Mouse (Mus musculus) limb, embryonic 11.5 days (tissue): ENCODE data around the gene Lhfpl2. TPM values are rescaled to one million over a fixed set of nuclear protein-coding genes. Genes with fewer than 3 reads are reported as not detected.

Experiments
- ATAC-seq: fragments of 200-750 bp; cut with Nextera tagmentation; 2 replicates; pipeline ENCODE4 v1.8.0; 2017; ENCODE audit warnings: low read depth; ENCODE audit not compliant: insufficient number of reproducible peaks, low FRiP score, low TSS enrichment
- DNase-seq: peaks from one replicate; pipeline ENCODE4 v3.0.0-alpha.2; 2015; ENCODE audit warnings: low spot score
- H3K27ac ChIP-seq: fragments of 300-500 bp; sonication (generic); replicated peaks from 2 replicates; pipeline ENCODE4 v1.5.1; 2014; ENCODE audit warnings: low read depth, mild to moderate bottlenecking, low read length
- H3K27me3 ChIP-seq: fragments of 300-500 bp; sonication (generic); 2 replicates; pipeline ENCODE4 v1.6.1; 2014; ENCODE audit warnings: mild to moderate bottlenecking, low read length, mixed read lengths; ENCODE audit not compliant: control insufficient read depth, insufficient read depth
- H3K36me3 ChIP-seq: fragments of 300-500 bp; sonication (generic); 2 replicates; pipeline ENCODE4 v1.6.1; 2014; ENCODE audit warnings: mild to moderate bottlenecking, low read length, moderate library complexity, mixed read lengths; ENCODE audit not compliant: control insufficient read depth, insufficient read depth
- H3K4me1 ChIP-seq: fragments of 300-500 bp; sonication (generic); 2 replicates; pipeline ENCODE4 v1.6.1; 2014; ENCODE audit warnings: low read length, mixed read lengths; ENCODE audit not compliant: control insufficient read depth, insufficient read depth
- H3K4me2 ChIP-seq: fragments of 300-500 bp; sonication (generic); 2 replicates; pipeline ENCODE4 v1.6.1; 2014; ENCODE audit warnings: low read depth, mild to moderate bottlenecking, moderate library complexity; ENCODE audit not compliant: severe bottlenecking
- H3K4me3 ChIP-seq: fragments of 300-500 bp; sonication (generic); 2 replicates; pipeline ENCODE4 v1.5.1; 2014; ENCODE audit warnings: low read depth, low read length
- H3K9ac ChIP-seq: fragments of 300-500 bp; sonication (generic); 2 replicates; pipeline ENCODE4 v1.6.1; 2014; ENCODE audit warnings: mild to moderate bottlenecking, low read length
- H3K9me3 ChIP-seq: fragments of 300-500 bp; sonication (generic); 2 replicates; pipeline ENCODE4 v1.6.1; 2016; ENCODE audit warnings: low read length; ENCODE audit not compliant: control insufficient read depth
- WGBS: fragments of 180-500 bp; shearing (Covaris S2); extraction: QIAGEN DNeasy Blood & Tissue Kit; methylation state at CpG from one replicate; pipeline ENCODE4 v1.1.7; 2014; 5-methylcytosine and 5-hydroxymethylcytosine counted together
- polyA plus RNA-seq: library from polyadenylated mRNA; unstranded; fragments of >200 nt; fragmentation: Nextera tagmentation; extraction: Ambion mirVana; gene quantifications from 2 replicates; pipeline ENCODE4 v1.2.1, GENCODE M21; 2014

Lhfpl2 gene
- polyA plus RNA-seq, 1 experiment from 2014 or later: 37.4 TPM

GRCm38 (mm10) chr13:94205234-94205633, 147.6 kb downstream of the Lhfpl2 start:
- DNase-seq (peak; percentile 50), ATAC-seq (no peak)
- no peaks in the 10 kb centered on the region for H3K9me3 ChIP-seq
- peaks cover 2% of the 10 kb centered on the region; the same call in 1 of the 2 replicates for H3K36me3 ChIP-seq
- H3K4me2 ChIP-seq: no peak overlapping the region
- no peaks in the 10 kb centered on the region for H3K4me1 ChIP-seq
- no peak overlapping the region for H3K4me3 ChIP-seq
- no peak overlapping the region for H3K9ac ChIP-seq
- no peaks in the 10 kb centered on the region for H3K27me3 ChIP-seq
- H3K27ac ChIP-seq: no peak overlapping the region
- 13% methylated on average over 6 of the region's 6 CpGs for WGBS

- H3K9ac ChIP-seq: no peak overlapping the region
- H3K36me3 ChIP-seq: peaks cover 2% of the 10 kb centered on the region; the same call in 1 of the 2 replicates
- H3K27ac ChIP-seq: no peak overlapping the region
- no peaks in the 10 kb centered on the region for H3K4me1 ChIP-seq
- ATAC-seq (no peak), DNase-seq (no peak)
- 97% methylated on average over 16 of the region's 16 CpGs for WGBS
- no peak overlapping the region for H3K4me2 ChIP-seq
- no peaks in the 10 kb centered on the region for H3K27me3 ChIP-seq
- no peaks in the 10 kb centered on the region for H3K9me3 ChIP-seq
- no peak overlapping the region for H3K4me3 ChIP-seq
Measured at GRCm38 (mm10) chr13:94207973-94208372, 150.4 kb downstream of the Lhfpl2 start.

GRCm38 (mm10) chr13:94208892-94209291, 151.3 kb downstream of the Lhfpl2 start:
- Histone ChIP-seq H3K9ac (no peak overlapping the region), H3K9me3 (no peaks in the 10 kb centered on the region), H3K36me3 (peaks cover 1% of the 10 kb centered on the region; the same call in 1 of the 2 replicates), H3K4me1 (no peaks in the 10 kb centered on the region), H3K27ac (no peak overlapping the region), H3K27me3 (no peaks in the 10 kb centered on the region), H3K4me3 (no peak overlapping the region), H3K4me2 (no peak overlapping the region)
- ATAC-seq: no peak
- DNase-seq: no peak

- Histone ChIP-seq H3K4me3 (no peak overlapping the region), H3K4me2 (no peak overlapping the region), H3K27ac (no peak overlapping the region), H3K36me3 (no peaks in the 10 kb centered on the region; the same call in 1 of the 2 replicates), H3K4me1 (no peaks in the 10 kb centered on the region), H3K9me3 (no peaks in the 10 kb centered on the region), H3K27me3 (no peaks in the 10 kb centered on the region), H3K9ac (no peak overlapping the region)
- DNase-seq (no peak), ATAC-seq (no peak)
- 72% methylated on average over 6 of the region's 6 CpGs for WGBS
Measured at GRCm38 (mm10) chr13:94211236-94212119, 153.9 kb downstream of the Lhfpl2 start.

GRCm38 (mm10) chr13:94212179-94212578, 154.6 kb downstream of the Lhfpl2 start:
- Histone ChIP-seq H3K4me3 (no peak overlapping the region), H3K9me3 (no peaks in the 10 kb centered on the region), H3K36me3 (no peaks in the 10 kb centered on the region; the same call in 1 of the 2 replicates), H3K4me1 (no peaks in the 10 kb centered on the region), H3K27ac (no peak overlapping the region), H3K9ac (no peak overlapping the region), H3K4me2 (no peak overlapping the region), H3K27me3 (no peaks in the 10 kb centered on the region)
- no peak for ATAC-seq
- 90% methylated on average over 2 of the region's 2 CpGs for WGBS
- DNase-seq: no peak

DNA sequence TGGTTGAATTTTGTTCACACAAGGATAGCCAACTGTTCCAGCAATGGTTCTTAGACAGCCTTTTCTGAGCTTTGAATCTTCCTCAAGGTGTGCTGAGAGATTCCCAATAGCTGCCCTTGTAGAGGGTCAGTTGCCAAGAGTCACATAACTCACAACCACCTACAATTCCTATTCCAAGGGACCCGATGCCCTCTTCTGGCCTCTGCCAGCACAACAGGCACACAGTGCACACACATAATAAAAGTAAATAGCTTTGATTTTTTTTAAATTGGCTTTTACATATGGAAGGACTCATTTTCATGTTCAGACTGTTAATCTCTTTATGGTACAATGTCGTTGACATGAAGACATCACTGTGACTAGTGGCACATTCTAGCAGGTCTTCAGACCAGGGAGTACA, 155.1 kb downstream of the Lhfpl2 start:
- Histone ChIP-seq H3K4me1 (no peaks in the 10 kb centered on the region), H3K9ac (no peak overlapping the region), H3K27me3 (no peaks in the 10 kb centered on the region), H3K9me3 (no peaks in the 10 kb centered on the region), H3K36me3 (no peaks in the 10 kb centered on the region; the same call in 1 of the 2 replicates), H3K4me2 (no peak overlapping the region), H3K4me3 (no peak overlapping the region), H3K27ac (no peak overlapping the region)
- WGBS: 77% methylated on average over 2 of the region's 2 CpGs
- DNase-seq: peak; percentile 45
- ATAC-seq: no peak

DNA sequence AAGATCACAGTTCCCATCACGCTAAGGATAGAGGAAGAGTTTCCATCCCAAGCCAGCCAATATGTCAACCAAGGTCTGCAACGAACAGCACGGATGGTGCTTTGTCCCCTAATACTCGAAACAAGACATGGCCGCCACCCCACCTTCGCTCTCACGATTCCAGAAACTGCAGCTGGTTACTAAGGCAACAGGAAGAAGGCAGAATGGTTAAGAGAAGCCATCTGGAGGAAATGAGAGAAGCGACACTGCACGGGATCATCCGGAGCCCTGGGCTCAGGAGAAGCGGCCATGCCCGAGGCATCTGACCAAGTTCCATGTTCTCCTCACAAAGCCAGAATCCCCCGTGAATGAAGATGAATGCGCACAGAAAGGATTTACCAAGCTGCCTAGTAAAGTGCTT, 166.0 kb downstream of the Lhfpl2 start:
- Histone ChIP-seq H3K4me3 (no peak overlapping the region), H3K9me3 (no peaks in the 10 kb centered on the region), H3K27me3 (no peaks in the 10 kb centered on the region), H3K4me1 (no peaks in the 10 kb centered on the region), H3K36me3 (peaks cover 4% of the 10 kb centered on the region; the same call in 1 of the 2 replicates), H3K4me2 (no peak overlapping the region), H3K27ac (no peak overlapping the region), H3K9ac (no peak overlapping the region)
- no peak for ATAC-seq
- 72% methylated on average over 14 of the region's 14 CpGs for WGBS
- DNase-seq: no peak

DNA sequence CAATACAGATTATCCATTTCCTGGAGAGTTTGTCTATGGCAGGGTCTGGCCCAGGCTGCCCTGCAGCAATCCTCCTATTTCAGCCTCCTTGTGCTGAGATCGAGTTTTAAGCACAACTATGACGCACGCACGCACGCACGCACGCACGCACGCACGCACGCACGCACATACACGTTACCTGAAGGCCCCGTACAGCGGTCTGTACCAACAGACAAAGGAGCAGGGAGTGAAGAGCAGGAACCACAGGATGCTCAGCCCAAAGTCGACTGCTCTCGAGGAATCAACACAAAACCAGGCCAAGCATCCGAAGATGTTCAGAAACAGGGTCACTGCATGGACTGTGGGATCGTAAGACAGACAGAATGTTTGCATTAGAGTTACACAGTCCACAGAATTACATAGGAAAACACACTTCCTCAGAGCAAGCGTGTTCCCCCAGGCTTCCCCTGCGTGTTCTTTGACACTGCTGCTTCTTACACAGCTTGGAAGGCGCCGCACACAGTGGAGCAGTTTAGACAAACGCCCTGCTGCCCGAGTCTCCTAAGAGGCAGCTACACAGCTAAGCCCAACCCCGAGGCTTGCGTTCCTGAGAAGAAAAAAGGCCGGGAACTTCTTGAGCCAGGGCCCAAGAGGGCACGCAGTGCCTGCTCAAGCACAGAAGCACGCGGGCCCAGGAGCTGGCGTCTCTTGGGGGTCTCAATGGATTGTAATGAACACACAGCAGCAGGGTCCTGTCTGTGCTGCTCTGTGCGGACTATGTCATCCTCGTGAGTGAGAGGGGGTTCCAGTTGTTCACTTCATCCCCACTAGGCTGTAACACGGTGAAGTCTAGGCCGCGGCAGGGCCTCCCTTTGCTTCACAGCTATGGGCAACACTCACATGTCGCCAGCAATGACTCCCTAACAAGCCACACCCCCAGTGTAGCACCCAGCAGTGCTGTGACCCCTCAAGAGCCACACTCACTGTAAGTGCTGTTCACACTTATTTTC, 167.4 kb downstream of the Lhfpl2 start:
- Histone ChIP-seq H3K4me3 (no peak overlapping the region), H3K4me2 (no peak overlapping the region), H3K9me3 (no peaks in the 10 kb centered on the region), H3K9ac (no peak overlapping the region), H3K36me3 (peaks cover 4% of the 10 kb centered on the region; the same call in 1 of the 2 replicates), H3K4me1 (no peaks in the 10 kb centered on the region), H3K27ac (no peak overlapping the region), H3K27me3 (no peaks in the 10 kb centered on the region)
- DNase-seq: no peak
- no peak for ATAC-seq
- 95% methylated on average over 38 of the region's 38 CpGs for WGBS
